Mouse (Mus musculus) stomach, embryonic 15.5 days (tissue): ENCODE data around the gene Olfr356. TPM values are rescaled to one million over a fixed set of nuclear protein-coding genes. Genes with fewer than 3 reads are reported as not detected.

ENCODE experiments used
- ATAC-seq: fragments of 200-750 bp; cut with Nextera tagmentation; 2 replicates; pipeline ENCODE4 v1.8.0; 2017; ENCODE audit warnings: low read depth, moderate number of reproducible peaks, moderate TSS enrichment; ENCODE audit not compliant: insufficient read depth, low FRiP score
- H3K27ac ChIP-seq: fragments of 300-500 bp; sonication (generic); 2 replicates; pipeline ENCODE4 v1.5.1; 2015; ENCODE audit warnings: mild to moderate bottlenecking, inconsistent platforms
- H3K27me3 ChIP-seq: fragments of 300-500 bp; sonication (generic); replicated peaks from 2 replicates; pipeline ENCODE4 v1.6.1; 2015; ENCODE audit warnings: inconsistent platforms
- H3K36me3 ChIP-seq: fragments of 300-500 bp; sonication (generic); 2 replicates; pipeline ENCODE4 v1.6.1; 2015; ENCODE audit warnings: inconsistent platforms
- H3K4me1 ChIP-seq: fragments of 300-500 bp; sonication (generic); 2 replicates; pipeline ENCODE4 v1.6.1; 2015; ENCODE audit warnings: inconsistent platforms
- H3K4me2 ChIP-seq: fragments of 300-500 bp; sonication (generic); 2 replicates; pipeline ENCODE4 v1.6.1; 2015; ENCODE audit warnings: mild to moderate bottlenecking, inconsistent platforms
- H3K4me3 ChIP-seq: fragments of 300-500 bp; sonication (generic); replicated peaks from 2 replicates; pipeline ENCODE4 v1.5.1; 2015; ENCODE audit warnings: inconsistent platforms
- H3K9ac ChIP-seq: fragments of 300-500 bp; sonication (generic); 2 replicates; pipeline ENCODE4 v1.6.1; 2015; ENCODE audit warnings: inconsistent platforms
- H3K9me3 ChIP-seq: fragments of 300-500 bp; sonication (generic); 2 replicates; pipeline ENCODE4 v1.6.1; 2016; ENCODE audit warnings: inconsistent platforms
- whole genome bisulfite sequencing: fragments of 180-500 bp; shearing (Covaris S2); methylation state at CpG from one replicate; pipeline ENCODE4 v1.1.7; 2015; 5-methylcytosine and 5-hydroxymethylcytosine counted together
- polyA plus RNA-seq: library from polyadenylated mRNA; unstranded; fragments of >200 nt; fragmentation: Nextera tagmentation; extraction: Ambion mirVana; gene quantifications from 2 replicates; pipeline ENCODE4 v1.2.1, GENCODE M21; 2015

The Olfr356 gene
- not detected in 2 replicates for polyA plus RNA-seq

- WGBS, result 83% methylated on average over 2 of the region's 2 CpGs
- H3K4me2 ChIP-seq, result no peak within 1 kb of the TSS
Observed at GRCm38 (mm10) chr2:36936821-36937220, at the start of gene Olfr356. Gene Olfr356, plus strand, starts transcription at chr2:36937121.

GRCm38 (mm10) chr2:36892836-36893235 is 44.1 kb upstream of the Olfr356 start, which contains the start of gene Olfr353:
Gene Olfr353, minus strand, starts transcription at chr2:36892936.
- no peaks in the 10 kb centered on the region for H3K4me1 ChIP-seq
- H3K27me3 ChIP-seq, result no peaks in the 10 kb centered on the region
- no peaks in the 10 kb centered on the region for H3K9me3 ChIP-seq
- no peak within 1 kb of the TSS for H3K27ac ChIP-seq
- no peak within 1 kb of the TSS for H3K4me3 ChIP-seq
- H3K36me3 ChIP-seq, result no peaks in the 10 kb centered on the region
- no peak within 1 kb of the TSS for H3K9ac ChIP-seq
- ATAC-seq, result no peak
- H3K4me2 ChIP-seq, result no peak within 1 kb of the TSS

More at GRCm38 (mm10) chr2:36936821-36937220, at the start of gene Olfr356:
- H3K9ac ChIP-seq, result no peak within 1 kb of the TSS
- H3K4me1 ChIP-seq, result no peaks in the 10 kb centered on the region
- H3K4me3 ChIP-seq, result no peak within 1 kb of the TSS
- no peak for ATAC-seq
- H3K9me3 ChIP-seq, result no peaks in the 10 kb centered on the region
- H3K27me3 ChIP-seq, result no peaks in the 10 kb centered on the region
- no peak within 1 kb of the TSS for H3K27ac ChIP-seq
- H3K36me3 ChIP-seq, result no peaks in the 10 kb centered on the region

GRCm38 (mm10) chr2:36897114-36897513 is 39.8 kb upstream of the Olfr356 start:
- Histone ChIP-seq H3K4me2 (no peak overlapping the region), H3K4me3 (no peak overlapping the region), H3K36me3 (no peaks in the 10 kb centered on the region), H3K27me3 (no peaks in the 10 kb centered on the region), H3K27ac (no peak overlapping the region), H3K9ac (no peak overlapping the region), H3K9me3 (no peaks in the 10 kb centered on the region), H3K4me1 (no peaks in the 10 kb centered on the region)
- no peak for ATAC-seq

GRCm38 (mm10) chr2:36905380-36905779 is 31.5 kb upstream of the Olfr356 start, which contains the start of gene Olfr354:
Gene Olfr354, plus strand, starts transcription at chr2:36905680.
- no peak within 1 kb of the TSS for H3K4me3 ChIP-seq
- H3K36me3 ChIP-seq, result no peaks in the 10 kb centered on the region
- no peaks in the 10 kb centered on the region for H3K9me3 ChIP-seq
- no peaks in the 10 kb centered on the region for H3K27me3 ChIP-seq
- H3K4me1 ChIP-seq, result no peaks in the 10 kb centered on the region
- H3K27ac ChIP-seq, result no peak within 1 kb of the TSS
- no peak for ATAC-seq
- no peak within 1 kb of the TSS for H3K9ac ChIP-seq
- no peak within 1 kb of the TSS for H3K4me2 ChIP-seq

- H3K4me1 ChIP-seq, result no peaks in the 10 kb centered on the region
- no peaks in the 10 kb centered on the region for H3K36me3 ChIP-seq
- no peak within 1 kb of the TSS for H3K4me2 ChIP-seq
- H3K9me3 ChIP-seq, result no peaks in the 10 kb centered on the region
- ATAC-seq, result no peak
- no peaks in the 10 kb centered on the region for H3K27me3 ChIP-seq
- no peak within 1 kb of the TSS for H3K27ac ChIP-seq
- no peak within 1 kb of the TSS for H3K4me3 ChIP-seq
- H3K9ac ChIP-seq, result no peak within 1 kb of the TSS
Observed at GRCm38 (mm10) chr2:36928797-36929196, 8.1 kb upstream of the Olfr356 start, which contains the start of gene Olfr355. Gene Olfr355, minus strand, starts transcription at chr2:36928897.

Other genes starting within 250 kb of the Olfr356 start
- not detected in 2 replicates for gene Olfr347, start 205.2 kb upstream of the Olfr356 start, polyA plus RNA-seq
- gene Olfr348, start 152.8 kb upstream of the Olfr356 start, polyA plus RNA-seq, result not detected in 2 replicates
- not detected in 2 replicates for gene Olfr50, start 146.6 kb upstream of the Olfr356 start, polyA plus RNA-seq
- not detected in 2 replicates for gene Olfr3, start 120.1 kb upstream of the Olfr356 start, polyA plus RNA-seq
- gene Olfr350, start 90.8 kb upstream of the Olfr356 start, polyA plus RNA-seq, result not detected in 2 replicates
- gene Olfr351, start 74.5 kb upstream of the Olfr356 start, polyA plus RNA-seq, result not detected in 2 replicates
- gene Olfr352, start 68.7 kb upstream of the Olfr356 start, polyA plus RNA-seq, result not detected in 2 replicates
- gene Olfr353, start 44.2 kb upstream of the Olfr356 start, polyA plus RNA-seq, result not detected in 2 replicates
- gene Olfr354, start 31.4 kb upstream of the Olfr356 start, polyA plus RNA-seq, result not detected in 2 replicates
- gene Olfr355, start 8.2 kb upstream of the Olfr356 start, polyA plus RNA-seq, result not detected in 2 replicates
- gene Olfr357, start 56.7 kb downstream of the Olfr356 start, polyA plus RNA-seq, result not detected in 2 replicates
- gene Olfr358, start 72.2 kb downstream of the Olfr356 start, polyA plus RNA-seq, result not detected in 2 replicates
- not detected in 2 replicates for gene Olfr360, start 128.6 kb downstream of the Olfr356 start, polyA plus RNA-seq
- gene Olfr361, start 152.2 kb downstream of the Olfr356 start, polyA plus RNA-seq, result not detected in 2 replicates
- gene Olfr362, start 180.8 kb downstream of the Olfr356 start, polyA plus RNA-seq, result not detected in 2 replicates
- not detected in 2 replicates for gene Olfr364-ps1, start 202.2 kb downstream of the Olfr356 start, polyA plus RNA-seq